Mouse (Mus musculus): Measurements from ENCODE around the gene Henmt1. TPM values are rescaled to one million over a fixed set of nuclear protein-coding genes. Genes with fewer than 3 reads are reported as not detected.
A peak's percentile ranks its signal among the peaks of the same experiment; 100 is the strongest.

Gene Henmt1
- total and polyA plus RNA-seq, 3 experiments = 0.08 TPM; not detected in 2

- no peak for TF ChIP-seq NRF1 (IDR thresholded peaks at IDR 0.05; ENCODE audit: insufficient read depth, low read depth, low read length, poor library complexity, severe bottlenecking)
- no peak for TF ChIP-seq E2F4 (IDR thresholded peaks at IDR 0.05; ENCODE audit: borderline replicate concordance, low read depth, low read length)
- peak; percentile 12 to 52 (median 45); a peak in 4 of 6 replicates for TF ChIP-seq CTCF (IDR thresholded peaks at IDR 0.05 in 2 of 3, conservative IDR thresholded peaks at IDR 0.05 in 1 of 3; ENCODE audit: control insufficient read depth in 1 of 3, insufficient read depth in 1 of 3, low read depth in 2 of 3, low read length in 3 of 3, poor library complexity in 1 of 3, severe bottlenecking in 1 of 3)
- no peak for TF ChIP-seq RCOR1 (IDR thresholded peaks at IDR 0.05; ENCODE audit: low read depth, low read length)
- no peak for TF ChIP-seq TAL1 (IDR thresholded peaks at IDR 0.05; ENCODE audit: low read length)
- TF ChIP-seq ZKSCAN1 (IDR thresholded peaks at IDR 0.05; ENCODE audit: low read depth, low read length) = no peak
- no peak for TF ChIP-seq MYB (IDR thresholded peaks at IDR 0.05; ENCODE audit: low read depth, low read length)
These were observed 24.8 kb downstream of the Henmt1 start (continued) for GRCm38 (mm10) chr3:108964361-108965044.

GRCm38 (mm10) chr3:108966051-108966450, 26.4 kb downstream of the Henmt1 start:
- TF ChIP-seq RAD21 (IDR thresholded peaks at IDR 0.05; ENCODE audit: low read depth, low read length) (no peak), HCFC1 (IDR thresholded peaks at IDR 0.05; ENCODE audit: low read depth, low read length) (no peak), ETS1 (IDR thresholded peaks at IDR 0.05; ENCODE audit: low read depth, low read length) (no peak), EP300 (IDR thresholded peaks at IDR 0.05; ENCODE audit: low read depth in 1 of 2, low read length in 2 of 2) (no peak), ZC3H11A (IDR thresholded peaks at IDR 0.05; ENCODE audit: low read depth, low read length) (no peak), GATA1 (IDR thresholded peaks at IDR 0.05; ENCODE audit: low read depth, low read length) (no peak), ZKSCAN1 (IDR thresholded peaks at IDR 0.05; ENCODE audit: low read depth, low read length) (no peak), RCOR1 (IDR thresholded peaks at IDR 0.05; ENCODE audit: low read depth, low read length) (no peak), USF2 (IDR thresholded peaks at IDR 0.05; ENCODE audit: borderline replicate concordance in 1 of 2, insufficient read depth in 1 of 2, low read depth in 1 of 2, low read length in 2 of 2) (no peak), BHLHE40 (IDR thresholded peaks at IDR 0.05; ENCODE audit: borderline replicate concordance, low read depth, low read length) (no peak), MYC (IDR thresholded peaks at IDR 0.05; ENCODE audit: low read depth, low read length) (no peak), MXI1 (IDR thresholded peaks at IDR 0.05; ENCODE audit: low read depth, low read length) (no peak), USF1 (IDR thresholded peaks at IDR 0.05; ENCODE audit: low read depth, low read length) (no peak), MAFK (IDR thresholded peaks at IDR 0.05; ENCODE audit: borderline replicate concordance, low read depth, low read length) (no peak), KAT2A (conservative IDR thresholded peaks at IDR 0.05; ENCODE audit: low read depth, low read length) (no peak), POLR2A (IDR thresholded peaks at IDR 0.05; ENCODE audit: control insufficient read depth in 1 of 2, insufficient read depth in 1 of 2, low read depth in 1 of 2, low read length in 2 of 2, poor library complexity in 1 of 2) (no peak), MYB (IDR thresholded peaks at IDR 0.05; ENCODE audit: low read depth, low read length) (no peak)
- H3K27me3 ChIP-seq (ENCODE audit: control insufficient read depth in 1 of 2, insufficient read depth in 2 of 2, low read length in 2 of 2) = no peaks in the 10 kb centered on the region
- no peaks in the 10 kb centered on the region for H3K4me1 ChIP-seq (ENCODE audit: control insufficient read depth in 1 of 2, insufficient read depth in 2 of 2, low read length in 2 of 2)
- H3K9me3 ChIP-seq (replicated peaks; ENCODE audit: insufficient read depth, low read length) = no peaks in the 10 kb centered on the region
- H3K79me2 ChIP-seq (ENCODE audit: control insufficient read depth, insufficient read depth, low read length, poor library complexity) = no peaks in the 10 kb centered on the region
- H3K4me3 ChIP-seq (ENCODE audit: control insufficient read depth in 1 of 2, insufficient read depth in 1 of 2, low read depth in 2 of 2, low read length in 2 of 2) = no peak overlapping the region
- no peak overlapping the region for H3K9ac ChIP-seq (ENCODE audit: control insufficient read depth, low read depth, low read length, poor library complexity, severe bottlenecking)
- H3K27ac ChIP-seq (ENCODE audit: control insufficient read depth, low read depth, low read length) = no peak overlapping the region
- no peaks in the 10 kb centered on the region for H3K36me3 ChIP-seq (ENCODE audit: control insufficient read depth in 1 of 2, insufficient read depth in 2 of 2, low read length in 2 of 2)
- no peak for DNase-seq (ENCODE audit: low read depth, low spot score)
